Mouse (Mus musculus) adrenal gland, adult 18-20 months (tissue): ENCODE results near the gene Nptx1. TPM values are rescaled to one million over a fixed set of nuclear protein-coding genes. Genes with fewer than 3 reads are reported as not detected.

Experiments used
- DNase-seq, 2 experiments: peaks; one replicate each; pipeline ENCODE4 v3.0.0; 2021 to 2022; ENCODE audit warnings: low spot score in 2 of 2
- long read RNA-seq, 2 experiments: library from polyadenylated mRNA; stranded (forward); transcript quantifications; one replicate each; pipeline ENCODE4 v2.0.0; 2021
- total RNA-seq, 2 experiments: library from RNA; stranded (reverse); gene quantifications; 1 replicate in 1 of 2; 2 replicates in 1 of 2; pipeline ENCODE4 v1.2.3; 2021

Nptx1 gene
- total RNA-seq: 1 to 10 TPM; 2.7 to 4.6 TPM
- long read RNA-seq, experiment 1, full-length matches to known transcripts: 2 of 3 reads
- long read RNA-seq, experiment 1, partial matches to known transcripts: 0 of 3 reads
- long read RNA-seq, experiment 1, other reads (novel, unspliced or antisense): 1 of 3 reads
- long read RNA-seq, experiment 2, partial matches to known transcripts: 0 of 2 reads
- long read RNA-seq, experiment 2, other reads (novel, unspliced or antisense): 2 of 2 reads

DNA sequence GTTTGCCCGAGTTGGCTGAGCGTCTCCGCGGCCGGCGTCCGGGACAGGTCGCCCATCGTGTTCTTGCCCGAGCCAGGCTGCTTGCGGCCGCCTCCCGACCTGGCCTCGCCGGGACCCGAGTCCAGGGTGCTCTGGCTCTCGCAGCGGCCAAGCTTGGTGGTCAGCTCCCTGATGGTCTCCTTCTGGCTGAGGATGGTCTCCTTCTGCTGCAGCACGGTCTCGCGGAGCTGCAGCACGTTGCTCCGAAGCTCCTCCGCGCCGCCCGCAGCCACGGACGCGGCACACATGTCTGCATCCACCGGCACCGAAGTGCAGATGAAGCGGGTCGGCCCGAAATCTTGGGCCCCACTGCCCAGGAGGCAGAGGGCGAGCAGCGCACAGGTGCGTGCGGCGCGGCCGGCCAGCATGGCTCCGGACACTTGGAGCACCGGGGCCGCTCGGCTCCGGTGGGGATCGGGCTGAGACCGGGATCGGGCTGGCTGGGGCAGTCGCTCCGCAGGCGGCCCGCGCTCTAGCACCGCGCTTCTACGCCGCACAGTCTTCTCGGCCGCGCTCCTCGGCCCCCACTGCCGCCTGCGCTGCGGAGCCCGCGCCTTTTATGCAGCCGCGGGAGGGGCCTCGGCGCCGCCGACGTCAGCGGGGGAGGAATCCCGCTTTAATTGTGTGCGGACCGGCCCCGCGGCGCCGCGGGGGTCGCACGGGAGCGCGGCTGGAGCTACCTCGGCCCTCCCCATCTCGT, at the start of gene Nptx1:
Gene Nptx1 (minus strand): TSS at position 571 of the 739 bp plus-strand sequence.
- DNase-seq: peak; percentile 46 to 55

GRCm38 (mm10) chr11:119593966-119594365, 46.4 kb upstream of the Nptx1 start:
- DNase-seq: no peak

DNA sequence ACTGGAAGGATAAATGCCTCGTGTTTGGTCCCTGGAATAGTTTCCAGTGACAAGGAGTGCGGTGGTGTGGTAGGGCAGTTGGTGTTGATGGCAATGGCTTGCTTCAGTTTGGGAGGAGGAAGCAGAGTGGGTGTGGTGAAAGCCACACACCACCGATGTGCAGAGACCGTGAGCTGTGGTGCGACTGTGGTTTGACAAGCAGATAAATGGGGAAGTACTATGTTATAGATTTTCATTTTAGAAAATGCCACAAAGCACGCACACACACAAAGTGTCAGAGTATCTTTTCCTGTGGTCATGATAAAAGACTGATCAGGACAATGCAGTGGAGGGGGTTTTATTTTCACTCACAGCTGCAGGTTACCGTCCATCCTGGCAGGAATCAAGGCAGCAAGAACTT, 41.7 kb upstream of the Nptx1 start:
- DNase-seq: no peak

GRCm38 (mm10) chr11:119587112-119587511, 39.6 kb upstream of the Nptx1 start:
- DNase-seq: no peak

GRCm38 (mm10) chr11:119586511-119586910, 39.0 kb upstream of the Nptx1 start:
- DNase-seq: no peak

- DNase-seq: no peak
Observed at GRCm38 (mm10) chr11:119577721-119578120, 30.2 kb upstream of the Nptx1 start.

GRCm38 (mm10) chr11:119576855-119577254, 29.3 kb upstream of the Nptx1 start:
- no peak for DNase-seq

DNA sequence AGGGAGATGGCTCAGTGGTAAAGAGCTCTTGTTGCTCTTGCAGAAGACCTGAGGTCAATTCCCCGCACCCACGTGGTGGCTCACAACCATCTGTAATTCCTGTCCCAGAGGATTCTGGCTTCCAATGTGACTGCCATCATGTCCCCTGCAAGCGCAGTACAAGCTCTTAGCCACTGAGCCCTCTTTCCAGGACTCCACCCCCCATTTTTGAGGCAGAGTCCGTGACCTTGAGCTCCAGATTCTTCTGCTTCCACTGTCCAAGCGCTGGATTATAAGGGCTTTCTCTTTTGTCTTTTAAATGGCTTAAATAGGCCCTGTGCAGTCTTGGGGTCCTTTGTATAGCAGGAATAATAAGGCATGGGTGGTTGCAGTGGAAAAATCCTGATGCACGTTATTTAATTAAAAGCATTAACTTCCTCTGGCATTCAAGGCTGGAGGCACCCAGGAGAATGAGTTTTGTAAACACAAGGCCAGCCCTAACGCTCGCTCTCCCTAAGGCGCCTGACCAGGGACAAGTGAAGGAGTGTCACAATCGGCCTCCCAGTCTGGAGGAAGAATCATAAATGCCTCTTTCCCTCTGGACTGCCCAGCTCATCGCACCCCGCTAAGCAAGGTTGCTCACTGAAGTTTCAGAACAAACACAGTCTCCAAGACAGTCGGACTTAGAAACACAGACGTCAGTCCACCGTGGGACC, 24.9 kb upstream of the Nptx1 start:
- no peak for DNase-seq

DNA sequence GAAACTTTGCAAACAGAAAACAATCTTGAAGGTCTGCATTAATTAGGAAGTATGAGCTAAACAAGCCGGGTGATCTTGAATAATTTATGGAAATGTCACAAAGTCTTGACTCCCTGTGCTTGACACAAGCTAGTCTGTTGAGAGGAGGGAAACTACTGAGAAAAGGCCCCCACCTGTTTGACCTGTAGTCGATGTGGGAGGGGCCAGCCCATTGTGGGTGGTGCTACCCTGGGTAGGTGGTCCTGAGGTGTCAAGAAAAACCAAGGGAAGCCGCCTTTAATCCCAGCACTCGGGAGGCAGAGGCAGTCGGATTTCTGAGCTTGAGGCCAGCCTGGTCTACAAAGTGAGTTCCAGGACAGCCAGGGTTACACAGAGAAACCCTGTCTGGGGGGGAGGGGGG, 18.6 kb upstream of the Nptx1 start:
- no peak for DNase-seq

DNA sequence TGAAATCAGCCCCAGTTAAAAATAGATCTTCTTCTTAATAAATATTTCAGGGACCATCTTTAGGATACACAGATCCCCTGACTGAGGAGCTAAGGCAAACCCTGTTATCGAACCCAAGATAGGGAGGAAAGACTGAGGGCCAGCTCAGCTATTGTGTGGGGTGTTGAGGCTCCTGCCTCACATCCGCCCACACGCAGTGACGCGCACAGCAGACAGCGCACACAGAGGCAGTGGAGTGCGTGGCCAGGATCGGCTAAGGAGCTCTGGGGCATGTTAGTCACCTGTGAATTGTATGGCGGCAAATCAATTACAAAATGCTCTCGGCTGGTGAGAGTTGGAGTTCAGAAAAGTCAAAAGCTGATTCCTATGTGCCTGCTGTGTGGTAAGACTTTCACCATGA, 18.1 kb upstream of the Nptx1 start:
- DNase-seq: no peak

DNA sequence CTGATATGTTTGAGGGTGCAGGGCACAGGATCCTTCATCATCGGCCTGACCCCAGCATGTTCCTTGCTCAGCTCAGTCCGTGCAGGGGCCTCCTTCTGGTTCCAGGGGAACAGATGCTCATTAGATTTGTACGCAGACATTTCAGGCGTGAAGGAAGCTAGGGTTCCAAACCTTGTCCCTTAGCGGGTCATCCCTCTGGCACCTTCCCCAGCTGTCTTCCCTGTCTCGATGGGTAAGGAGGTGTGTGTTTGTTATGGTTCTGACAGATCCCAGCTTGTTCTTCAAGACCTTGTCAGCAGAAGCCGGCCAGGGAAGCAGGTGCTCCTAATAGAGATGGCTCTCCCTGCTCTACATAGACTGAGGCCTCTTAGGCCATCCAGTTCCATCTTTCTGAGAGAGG, 17.5 kb upstream of the Nptx1 start:
- DNase-seq: no peak

- DNase-seq: no peak
Observed at GRCm38 (mm10) chr11:119564383-119564782, 16.8 kb upstream of the Nptx1 start.

GRCm38 (mm10) chr11:119563166-119563565, 15.6 kb upstream of the Nptx1 start:
- no peak for DNase-seq

DNA sequence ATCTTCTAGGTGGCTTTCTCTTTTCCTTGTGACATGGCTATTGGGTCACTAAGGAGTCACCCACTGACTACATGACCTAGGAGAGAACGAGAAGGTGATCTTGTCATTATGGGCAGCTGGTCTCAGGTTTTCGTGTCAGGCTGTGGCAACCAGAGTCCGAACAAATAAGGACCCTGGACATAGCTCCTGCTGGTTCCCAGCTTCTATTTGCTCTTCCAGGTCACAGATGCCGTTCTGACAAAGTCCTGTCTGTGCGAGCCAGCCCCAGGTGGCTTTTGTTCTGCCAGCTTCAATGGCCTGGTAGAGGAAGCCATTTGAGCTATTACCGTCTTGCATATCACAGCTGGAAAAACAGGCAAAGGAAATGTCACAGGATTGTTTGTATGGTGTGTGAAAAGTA, 14.7 kb upstream of the Nptx1 start:
- DNase-seq: no peak

GRCm38 (mm10) chr11:119558870-119559610, 11.5 kb upstream of the Nptx1 start:
- DNase-seq: no peak

GRCm38 (mm10) chr11:119557940-119558869, 10.7 kb upstream of the Nptx1 start:
- DNase-seq: no peak

GRCm38 (mm10) chr11:119555170-119555569, 7.6 kb upstream of the Nptx1 start:
- no peak for DNase-seq

GRCm38 (mm10) chr11:119554706-119555105, 7.2 kb upstream of the Nptx1 start:
- DNase-seq: no peak

DNA sequence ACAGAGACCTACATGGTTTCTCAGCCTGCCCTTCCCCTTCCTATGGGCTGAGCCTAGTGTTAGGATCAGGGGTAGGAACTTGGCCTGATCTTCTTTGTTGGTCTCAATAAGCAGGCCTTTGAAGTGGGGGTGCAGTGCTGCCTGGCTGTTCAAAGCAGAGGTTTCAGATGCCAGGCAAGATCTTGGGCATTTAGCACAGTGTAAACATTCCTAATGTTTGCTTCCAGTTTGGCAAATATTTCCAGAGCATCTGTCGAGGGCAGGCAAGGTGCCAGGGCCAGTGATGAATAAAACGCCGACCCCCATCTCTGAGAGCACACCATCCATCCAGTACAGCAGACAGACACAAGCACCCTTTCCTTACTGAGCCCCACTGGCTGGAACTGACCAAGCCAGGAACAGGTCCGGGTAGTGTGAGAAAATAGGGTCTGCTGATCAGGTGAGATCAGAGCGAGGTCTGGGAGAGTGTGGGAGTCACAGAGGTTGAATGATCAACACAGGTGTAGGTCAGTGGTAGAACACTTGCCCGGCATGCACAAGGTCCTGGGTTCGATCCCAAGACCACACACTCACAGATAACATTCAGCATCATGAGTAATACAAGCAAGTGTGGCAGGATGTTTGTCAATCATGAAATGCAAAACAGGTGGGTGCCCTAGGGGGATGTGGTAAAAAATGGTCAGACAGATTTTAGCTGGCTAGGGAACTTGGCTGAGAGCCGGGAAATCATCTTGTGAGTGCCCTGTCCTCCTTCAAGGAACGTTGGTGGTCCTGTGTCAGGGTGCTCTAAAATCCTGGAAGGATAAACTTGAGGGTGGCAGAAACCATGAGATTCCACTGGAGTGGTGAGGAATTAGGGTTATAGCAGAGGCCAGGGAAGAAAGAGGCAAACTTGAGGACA, 5.6 kb upstream of the Nptx1 start:
- no peak for DNase-seq
